Mouse (Mus musculus) spleen, adult 2 months (tissue): ENCODE results near the gene Ipcef1. TPM values are rescaled to one million over a fixed set of nuclear protein-coding genes. Genes with fewer than 3 reads are reported as not detected.

Experiments used
- DNase-seq, 2 experiments: peaks; one replicate each; pipeline versions ENCODE4 v3.0.0 to v3.0.0-alpha.2; 2012 to 2021; ENCODE audit warnings: low spot score in 2 of 2, low read depth in 1 of 2
- H3K27ac ChIP-seq: fragments of 200-500 bp; 2 replicates; pipeline ENCODE4 v1.5.1; 2012; ENCODE audit warnings: low read length, inconsistent platforms; ENCODE audit not compliant: insufficient read depth
- H3K27me3 ChIP-seq: fragments of 200-500 bp; 2 replicates; pipeline ENCODE4 v1.6.1; 2012; ENCODE audit warnings: mild to moderate bottlenecking, moderate library complexity, low read length, inconsistent platforms; ENCODE audit not compliant: control insufficient read depth, insufficient read depth
- H3K36me3 ChIP-seq: fragments of 200-500 bp; 2 replicates; pipeline ENCODE4 v1.6.1; 2012; ENCODE audit warnings: mild to moderate bottlenecking, low read length, inconsistent platforms; ENCODE audit not compliant: control insufficient read depth, insufficient read depth
- H3K4me1 ChIP-seq: fragments of 200-500 bp; 2 replicates; pipeline ENCODE4 v1.6.1; 2011; ENCODE audit warnings: inconsistent platforms; ENCODE audit not compliant: control insufficient read depth, insufficient read depth, insufficient read length
- H3K4me3 ChIP-seq: fragments of 200-500 bp; 2 replicates; pipeline ENCODE4 v1.5.1; 2011; ENCODE audit warnings: mild to moderate bottlenecking, inconsistent platforms; ENCODE audit not compliant: insufficient read depth, insufficient read length; ENCODE audit errors: extremely low read depth
- CTCF ChIP-seq: fragments of 200-500 bp; IDR thresholded peaks from 2 replicates; pipeline ENCODE4 v1.5.1; 2011; ENCODE audit warnings: mild to moderate bottlenecking, inconsistent platforms; ENCODE audit not compliant: insufficient read depth, insufficient read length, insufficient replicate concordance; ENCODE audit errors: extremely low read depth
- POLR2A ChIP-seq: fragments of 200-500 bp; IDR thresholded peaks from 2 replicates; pipeline ENCODE4 v1.6.1; 2011; ENCODE audit warnings: low read depth, low read length, inconsistent platforms
- WGBS: fragments of 180-500 bp; shearing (Covaris S2); methylation state at CpG from one replicate; pipeline ENCODE4 v1.1.7; 2018; 5-methylcytosine and 5-hydroxymethylcytosine counted together
- polyA plus RNA-seq: library from polyadenylated mRNA; depleted of rRNA; stranded (reverse); fragments of >200 nt; gene quantifications from 2 replicates; pipeline ENCODE4 v1.2.3, GENCODE M21; 2012; rRNA removed

The Ipcef1 gene
- polyA plus RNA-seq, 1 experiment: 3.6 TPM

GRCm38 (mm10) chr10:6871418-6872072 is 180.7 kb downstream of the Ipcef1 start:
- DNase-seq: no peak
- no peaks in the 10 kb centered on the region for H3K36me3 ChIP-seq
- no peaks in the 10 kb centered on the region for H3K4me1 ChIP-seq
- TF ChIP-seq CTCF (no peak), POLR2A (no peak)
- WGBS: 84% methylated on average over 7 of the region's 7 CpGs
- H3K4me3 ChIP-seq: no peak overlapping the region
- H3K27ac ChIP-seq: no peak overlapping the region
- H3K27me3 ChIP-seq: no peaks in the 10 kb centered on the region

DNA sequence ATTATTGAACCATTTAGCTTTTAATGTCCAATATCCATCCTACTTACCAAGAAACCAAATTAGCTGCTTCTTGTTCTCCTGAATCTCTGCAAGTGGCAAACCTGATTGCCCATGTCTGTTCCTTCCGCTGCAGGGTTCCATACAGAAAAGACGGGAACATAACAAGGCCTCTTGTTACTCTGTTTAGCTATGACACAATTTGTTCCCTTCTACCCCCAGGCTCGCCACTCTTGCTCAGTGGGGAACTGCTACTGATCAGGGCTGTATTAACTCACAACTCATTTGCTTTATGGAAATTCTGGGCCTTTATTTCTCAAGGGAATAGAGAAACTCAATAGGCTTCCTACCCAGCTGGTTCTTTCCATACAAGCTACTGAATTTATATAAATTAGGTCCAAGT is 196.5 kb downstream of the Ipcef1 start:
- Histone ChIP-seq H3K27ac (no peak overlapping the region), H3K27me3 (no peaks in the 10 kb centered on the region), H3K4me1 (no peaks in the 10 kb centered on the region), H3K4me3 (no peak overlapping the region), H3K36me3 (no peaks in the 10 kb centered on the region)
- whole genome bisulfite sequencing: 88% methylated on average over 3 of the region's 3 CpGs
- no peak for TF ChIP-seq CTCF
- no peak for TF ChIP-seq POLR2A
- DNase-seq: no peak

DNA sequence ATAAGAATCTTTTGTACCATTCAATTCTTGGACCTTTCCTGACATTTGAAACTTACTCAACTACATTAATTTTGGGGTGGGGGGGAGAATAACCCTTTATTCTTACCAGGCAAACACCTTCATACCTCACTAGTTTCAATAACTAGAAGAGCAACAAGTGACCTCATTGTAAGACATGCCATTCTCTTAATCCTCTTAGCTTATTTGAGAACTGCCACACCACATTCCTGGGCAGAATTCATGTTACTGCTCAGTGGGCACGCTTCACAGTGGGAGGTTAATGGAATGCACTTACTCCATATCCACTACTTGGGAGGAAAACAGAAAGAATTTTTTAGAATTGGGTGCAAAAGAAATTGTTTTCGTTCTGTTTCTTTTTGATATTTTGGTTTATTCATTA is 203.4 kb downstream of the Ipcef1 start:
- Histone ChIP-seq H3K27ac (no peak overlapping the region), H3K27me3 (no peaks in the 10 kb centered on the region), H3K4me1 (no peaks in the 10 kb centered on the region), H3K36me3 (no peaks in the 10 kb centered on the region), H3K4me3 (no peak overlapping the region)
- 87% methylated on average over 2 of the region's 2 CpGs for WGBS
- DNase-seq: no peak
- no peak for TF ChIP-seq CTCF
- TF ChIP-seq POLR2A: no peak

- Histone ChIP-seq H3K27me3 (no peaks in the 10 kb centered on the region), H3K36me3 (no peaks in the 10 kb centered on the region), H3K4me1 (no peaks in the 10 kb centered on the region), H3K27ac (no peak overlapping the region), H3K4me3 (no peak overlapping the region)
- DNase-seq: no peak
- TF ChIP-seq CTCF: no peak
- TF ChIP-seq POLR2A: no peak
- 24% methylated on average over 7 of the region's 7 CpGs for WGBS
These were observed 204.0 kb downstream of the Ipcef1 start for GRCm38 (mm10) chr10:6848162-6848754.

- no peak overlapping the region for H3K4me3 ChIP-seq
- H3K27me3 ChIP-seq: no peaks in the 10 kb centered on the region
- no peak overlapping the region for H3K27ac ChIP-seq
- TF ChIP-seq CTCF (no peak), POLR2A (no peak)
- H3K36me3 ChIP-seq: no peaks in the 10 kb centered on the region
- 88% methylated on average over 1 of the region's 1 CpGs for WGBS
- no peak for DNase-seq
- no peaks in the 10 kb centered on the region for H3K4me1 ChIP-seq
These were observed 206.0 kb downstream of the Ipcef1 start for GRCm38 (mm10) chr10:6846283-6846682.

- no peak for DNase-seq
- Histone ChIP-seq H3K4me3 (no peak overlapping the region), H3K36me3 (no peaks in the 10 kb centered on the region), H3K27ac (no peak overlapping the region), H3K4me1 (no peaks in the 10 kb centered on the region), H3K27me3 (no peaks in the 10 kb centered on the region)
- 69% methylated on average over 1 of the region's 1 CpGs for WGBS
- no peak for TF ChIP-seq POLR2A
- TF ChIP-seq CTCF: no peak
These were observed 210.1 kb downstream of the Ipcef1 start for GRCm38 (mm10) chr10:6842225-6842624.

Other genes starting within 250 kb of the Ipcef1 start
- gene Cnksr3, start 159.8 kb upstream of the Ipcef1 start, polyA plus RNA-seq: 5.8 TPM in 2 replicates